Mouse (Mus musculus): ENCODE data around the gene Krt33a. TPM values are rescaled to one million over a fixed set of nuclear protein-coding genes. Genes with fewer than 3 reads are reported as not detected.

Gene Krt33a
- polyA plus RNA-seq, 1 experiment from 2014 or later, result not detected

- ATAC-seq (ENCODE audit: low FRiP score, low TSS enrichment), result no peak
- H3K27me3 ChIP-seq (ENCODE audit: control insufficient read depth, insufficient read depth, low read length), result no peaks in the 10 kb centered on the region
- no peaks in the 10 kb centered on the region for H3K36me3 ChIP-seq (ENCODE audit: control insufficient read depth, insufficient read depth, low read length)
- H3K4me3 ChIP-seq (ENCODE audit: low read length), result no peak overlapping the region
- H3K9ac ChIP-seq (ENCODE audit: low read depth, low read length), result no peak overlapping the region
- H3K4me1 ChIP-seq (ENCODE audit: control insufficient read depth, insufficient read depth, low read length), result no peaks in the 10 kb centered on the region
- no peak overlapping the region for H3K27ac ChIP-seq (ENCODE audit: low read depth, low read length)
- WGBS, result 91% methylated on average over 1 of the region's 1 CpGs
- no peaks in the 10 kb centered on the region for H3K9me3 ChIP-seq (ENCODE audit: control insufficient read depth, low read length)
- no peak overlapping the region for H3K4me2 ChIP-seq (replicated peaks; ENCODE audit: low read depth, low read length)
Observed at GRCm38 (mm10) chr11:100019466-100019865, 3.5 kb upstream of the Krt33a start.

GRCm38 (mm10) chr11:100013691-100014171, 2.3 kb downstream of the Krt33a start:
- H3K27ac ChIP-seq (ENCODE audit: low read depth, low read length), result no peak overlapping the region
- 65% methylated on average over 4 of the region's 4 CpGs for WGBS
- no peaks in the 10 kb centered on the region for H3K4me1 ChIP-seq (ENCODE audit: control insufficient read depth, insufficient read depth, low read length)
- H3K4me3 ChIP-seq (ENCODE audit: low read length), result no peak overlapping the region
- H3K4me2 ChIP-seq (replicated peaks; ENCODE audit: low read depth, low read length), result no peak overlapping the region
- H3K36me3 ChIP-seq (ENCODE audit: control insufficient read depth, insufficient read depth, low read length), result no peaks in the 10 kb centered on the region
- ATAC-seq (ENCODE audit: low FRiP score, low TSS enrichment), result no peak
- no peaks in the 10 kb centered on the region for H3K27me3 ChIP-seq (ENCODE audit: control insufficient read depth, insufficient read depth, low read length)
- H3K9me3 ChIP-seq (ENCODE audit: control insufficient read depth, low read length), result no peaks in the 10 kb centered on the region
- no peak overlapping the region for H3K9ac ChIP-seq (ENCODE audit: low read depth, low read length)

GRCm38 (mm10) chr11:100010682-100011081, 5.3 kb downstream of the Krt33a start:
- Histone ChIP-seq H3K27ac (ENCODE audit: low read depth, low read length) (no peak overlapping the region), H3K9me3 (ENCODE audit: control insufficient read depth, low read length) (no peaks in the 10 kb centered on the region), H3K36me3 (ENCODE audit: control insufficient read depth, insufficient read depth, low read length) (no peaks in the 10 kb centered on the region), H3K4me3 (ENCODE audit: low read length) (no peak overlapping the region), H3K4me1 (ENCODE audit: control insufficient read depth, insufficient read depth, low read length) (no peaks in the 10 kb centered on the region), H3K4me2 (replicated peaks; ENCODE audit: low read depth, low read length) (no peak overlapping the region), H3K27me3 (ENCODE audit: control insufficient read depth, insufficient read depth, low read length) (no peaks in the 10 kb centered on the region), H3K9ac (ENCODE audit: low read depth, low read length) (no peak overlapping the region)
- WGBS, result 61% methylated on average over 5 of the region's 5 CpGs
- ATAC-seq (ENCODE audit: low FRiP score, low TSS enrichment), result no peak

- no peak overlapping the region for H3K4me3 ChIP-seq (ENCODE audit: low read length)
- no peaks in the 10 kb centered on the region for H3K36me3 ChIP-seq (ENCODE audit: control insufficient read depth, insufficient read depth, low read length)
- no peaks in the 10 kb centered on the region for H3K4me1 ChIP-seq (ENCODE audit: control insufficient read depth, insufficient read depth, low read length)
- H3K9ac ChIP-seq (ENCODE audit: low read depth, low read length), result no peak overlapping the region
- no peaks in the 10 kb centered on the region for H3K27me3 ChIP-seq (ENCODE audit: control insufficient read depth, insufficient read depth, low read length)
- no peak for ATAC-seq (ENCODE audit: low FRiP score, low TSS enrichment)
- WGBS, result 87% methylated on average over 5 of the region's 5 CpGs
- H3K27ac ChIP-seq (ENCODE audit: low read depth, low read length), result no peak overlapping the region
- no peak overlapping the region for H3K4me2 ChIP-seq (replicated peaks; ENCODE audit: low read depth, low read length)
- no peaks in the 10 kb centered on the region for H3K9me3 ChIP-seq (ENCODE audit: control insufficient read depth, low read length)
Observed at GRCm38 (mm10) chr11:100008336-100008735, 7.7 kb downstream of the Krt33a start.

GRCm38 (mm10) chr11:100006624-100007023, 9.4 kb downstream of the Krt33a start:
- H3K27ac ChIP-seq (ENCODE audit: low read depth, low read length), result no peak overlapping the region
- no peak for ATAC-seq (ENCODE audit: low FRiP score, low TSS enrichment)
- H3K4me3 ChIP-seq (ENCODE audit: low read length), result no peak overlapping the region
- WGBS, result 58% methylated on average over 3 of the region's 3 CpGs
- no peaks in the 10 kb centered on the region for H3K4me1 ChIP-seq (ENCODE audit: control insufficient read depth, insufficient read depth, low read length)
- no peak overlapping the region for H3K9ac ChIP-seq (ENCODE audit: low read depth, low read length)
- H3K36me3 ChIP-seq (ENCODE audit: control insufficient read depth, insufficient read depth, low read length), result no peaks in the 10 kb centered on the region
- H3K27me3 ChIP-seq (ENCODE audit: control insufficient read depth, insufficient read depth, low read length), result no peaks in the 10 kb centered on the region
- H3K9me3 ChIP-seq (ENCODE audit: control insufficient read depth, low read length), result no peaks in the 10 kb centered on the region
- no peak overlapping the region for H3K4me2 ChIP-seq (replicated peaks; ENCODE audit: low read depth, low read length)

GRCm38 (mm10) chr11:100005905-100006304, 10.1 kb downstream of the Krt33a start:
- Histone ChIP-seq H3K27me3 (ENCODE audit: control insufficient read depth, insufficient read depth, low read length) (no peaks in the 10 kb centered on the region), H3K9me3 (ENCODE audit: control insufficient read depth, low read length) (no peaks in the 10 kb centered on the region), H3K27ac (ENCODE audit: low read depth, low read length) (no peak overlapping the region), H3K9ac (ENCODE audit: low read depth, low read length) (no peak overlapping the region), H3K4me1 (ENCODE audit: control insufficient read depth, insufficient read depth, low read length) (no peaks in the 10 kb centered on the region), H3K4me3 (ENCODE audit: low read length) (no peak overlapping the region), H3K36me3 (ENCODE audit: control insufficient read depth, insufficient read depth, low read length) (no peaks in the 10 kb centered on the region), H3K4me2 (replicated peaks; ENCODE audit: low read depth, low read length) (no peak overlapping the region)
- WGBS, result 71% methylated on average over 8 of the region's 8 CpGs
- ATAC-seq (ENCODE audit: low FRiP score, low TSS enrichment), result no peak

- Histone ChIP-seq H3K4me1 (ENCODE audit: control insufficient read depth, insufficient read depth, low read length) (no peaks in the 10 kb centered on the region), H3K27ac (ENCODE audit: low read depth, low read length) (no peak overlapping the region), H3K4me3 (ENCODE audit: low read length) (no peak overlapping the region), H3K9ac (ENCODE audit: low read depth, low read length) (no peak overlapping the region), H3K9me3 (ENCODE audit: control insufficient read depth, low read length) (no peaks in the 10 kb centered on the region), H3K27me3 (ENCODE audit: control insufficient read depth, insufficient read depth, low read length) (no peaks in the 10 kb centered on the region), H3K36me3 (ENCODE audit: control insufficient read depth, insufficient read depth, low read length) (no peaks in the 10 kb centered on the region), H3K4me2 (replicated peaks; ENCODE audit: low read depth, low read length) (no peak overlapping the region)
- no peak for ATAC-seq (ENCODE audit: low FRiP score, low TSS enrichment)
- WGBS, result 23% methylated on average over 6 of the region's 6 CpGs
Observed at GRCm38 (mm10) chr11:100004846-100005245, 11.2 kb downstream of the Krt33a start.

GRCm38 (mm10) chr11:99999091-99999490, 16.9 kb downstream of the Krt33a start:
- no peak overlapping the region for H3K27ac ChIP-seq (ENCODE audit: low read depth, low read length)
- no peaks in the 10 kb centered on the region; the same call in 1 of the 2 replicates for H3K27me3 ChIP-seq (ENCODE audit: control insufficient read depth, insufficient read depth, low read length)
- ATAC-seq (ENCODE audit: low FRiP score, low TSS enrichment), result no peak
- H3K9ac ChIP-seq (ENCODE audit: low read depth, low read length), result no peak overlapping the region
- no peak overlapping the region for H3K4me3 ChIP-seq (ENCODE audit: low read length)
- no peak overlapping the region for H3K4me2 ChIP-seq (replicated peaks; ENCODE audit: low read depth, low read length)
- H3K9me3 ChIP-seq (ENCODE audit: control insufficient read depth, low read length), result no peaks in the 10 kb centered on the region
- no peaks in the 10 kb centered on the region for H3K36me3 ChIP-seq (ENCODE audit: control insufficient read depth, insufficient read depth, low read length)
- H3K4me1 ChIP-seq (ENCODE audit: control insufficient read depth, insufficient read depth, low read length), result no peaks in the 10 kb centered on the region
- WGBS, result 88% methylated on average over 7 of the region's 7 CpGs

- no peak for ATAC-seq (ENCODE audit: low FRiP score, low TSS enrichment)
- H3K4me2 ChIP-seq (replicated peaks; ENCODE audit: low read depth, low read length), result no peak overlapping the region
- WGBS, result 34% methylated on average over 4 of the region's 4 CpGs
Observed at GRCm38 (mm10) chr11:99994384-99994661, 21.7 kb downstream of the Krt33a start.

More at GRCm38 (mm10) chr11:99994384-99994661, 21.7 kb downstream of the Krt33a start:
- Histone ChIP-seq H3K4me3 (ENCODE audit: low read length) (no peak overlapping the region), H3K27me3 (ENCODE audit: control insufficient read depth, insufficient read depth, low read length) (no peaks in the 10 kb centered on the region; the same call in 1 of the 2 replicates), H3K27ac (ENCODE audit: low read depth, low read length) (no peak overlapping the region), H3K9me3 (ENCODE audit: control insufficient read depth, low read length) (no peaks in the 10 kb centered on the region), H3K4me1 (ENCODE audit: control insufficient read depth, insufficient read depth, low read length) (no peaks in the 10 kb centered on the region), H3K36me3 (ENCODE audit: control insufficient read depth, insufficient read depth, low read length) (no peaks in the 10 kb centered on the region), H3K9ac (ENCODE audit: low read depth, low read length) (no peak overlapping the region)

Data from kidney, embryonic 14.5 days (tissue).